Mouse (Mus musculus) ES-E14 (cell line): ENCODE data around the gene Rfx5. TPM values are rescaled to one million over a fixed set of nuclear protein-coding genes. Genes with fewer than 3 reads are reported as not detected.
"Not testable (repeated sequence)": the region's sequence is repeated elsewhere in the genome, so short reads cannot be mapped to it uniquely, and the experiment has no call there.

Experiments
- DNase-seq: peaks from one replicate; pipeline ENCODE4 v3.0.0-alpha.2; 2013; ENCODE audit warnings: low read depth, low spot score
- H3K27ac ChIP-seq: 2 replicates; pipeline ENCODE4 v1.5.1; 2012; ENCODE audit warnings: low read depth, mild to moderate bottlenecking, low read length, moderate library complexity, mixed read lengths; ENCODE audit not compliant: poor library complexity, insufficient read depth, severe bottlenecking
- H3K36me3 ChIP-seq: 2 replicates; pipeline ENCODE4 v1.6.1; 2012; ENCODE audit warnings: mild to moderate bottlenecking, low read length, moderate library complexity, mixed read lengths; ENCODE audit not compliant: control insufficient read depth, poor library complexity, insufficient read depth, severe bottlenecking
- H3K4me1 ChIP-seq, 2 experiments: fragments of 150-350 bp in 1 of 2; sonication (generic) in 1 of 2; 2 replicates each; pipeline ENCODE4 v1.6.1; 2012; ENCODE audit warnings: low read length in 2 of 2, mild to moderate bottlenecking in 1 of 2, mixed read lengths in 1 of 2; ENCODE audit not compliant: control insufficient read depth in 2 of 2, insufficient read depth in 2 of 2, poor library complexity in 1 of 2
- H3K4me3 ChIP-seq, 2 experiments: fragments of 150-350 bp in 1 of 2; sonication (generic) in 1 of 2; 2 replicates each; pipeline ENCODE4 v1.5.1; 2012; ENCODE audit warnings: low read length in 2 of 2, low read depth in 1 of 2, mild to moderate bottlenecking in 1 of 2, mixed read lengths in 1 of 2; ENCODE audit not compliant: insufficient read depth in 1 of 2, poor library complexity in 1 of 2, severe bottlenecking in 1 of 2
- H3K9ac ChIP-seq: 2 replicates; pipeline ENCODE4 v1.6.1; 2012; ENCODE audit warnings: low read depth, mild to moderate bottlenecking, low read length, mixed read lengths; ENCODE audit not compliant: poor library complexity, insufficient read depth, severe bottlenecking
- H3K9me3 ChIP-seq: fragments of 150-350 bp; sonication (generic); 2 replicates; pipeline ENCODE4 v1.6.1; 2012; ENCODE audit warnings: low read depth, mild to moderate bottlenecking, low read length; ENCODE audit not compliant: control insufficient read depth, insufficient read depth
- CHD2 ChIP-seq: IDR thresholded peaks from 2 replicates; pipeline ENCODE4 v1.6.1; 2014; ENCODE audit warnings: mild to moderate bottlenecking, low read depth, low read length, inconsistent platforms
- HCFC1 ChIP-seq: IDR thresholded peaks from 2 replicates; pipeline ENCODE4 v1.6.1; 2012; ENCODE audit warnings: low read length, inconsistent platforms, borderline replicate concordance; ENCODE audit not compliant: insufficient read depth
- MAFK ChIP-seq: IDR thresholded peaks from 2 replicates; pipeline ENCODE4 v1.6.1; 2014; ENCODE audit warnings: mild to moderate bottlenecking, low read depth, low read length, inconsistent platforms; ENCODE audit not compliant: insufficient read depth
- ZC3H11A ChIP-seq: IDR thresholded peaks from 2 replicates; pipeline ENCODE4 v1.6.1; 2012; ENCODE audit warnings: low read depth, mild to moderate bottlenecking, inconsistent platforms, low read length, borderline replicate concordance
- ZNF384 ChIP-seq: IDR thresholded peaks from 2 replicates; pipeline ENCODE4 v1.6.1; 2012; ENCODE audit warnings: low read depth, low read length, inconsistent platforms
- in situ Hi-C, 2 experiments: fragments of 600-800 bp; cut with MboI; formaldehyde crosslinking; loops; one replicate each; pipeline ENCODE4 v1.15.1; 2025; ENCODE audit warnings: low sequenced_read_pairs in 2 of 2, inconsistent platforms in 1 of 2; ENCODE audit not compliant: unreplicated experiment in 2 of 2
- total RNA-seq: library from RNA; depleted of rRNA; stranded (reverse); fragments of 300-350 nt; gene quantifications from 2 replicates; pipeline ENCODE4 v1.2.3, GENCODE M21; 2012

Gene Rfx5
- total RNA-seq, 1 experiment = 6.1 TPM

- peaks cover 2 to 9% of the 10 kb centered on the region in 2 experiments; a peak in 3 of 4 replicates for H3K4me1 ChIP-seq
- H3K27ac ChIP-seq = no peak overlapping the region
- H3K4me3 ChIP-seq = no peak overlapping the region
- H3K9me3 ChIP-seq = no peaks in the 10 kb centered on the region
- TF ChIP-seq CHD2 = no peak
- TF ChIP-seq HCFC1 = no peak
- H3K9ac ChIP-seq = no peak overlapping the region
- no peak for DNase-seq
- no peaks in the 10 kb centered on the region for H3K36me3 ChIP-seq
- in situ Hi-C loops = no loop called here
These were observed 32.8 kb upstream of the Rfx5 start for GRCm38 (mm10) chr3:94921104-94921503.

GRCm38 (mm10) chr3:94922333-94922732 is 31.5 kb upstream of the Rfx5 start:
- Histone ChIP-seq H3K9me3 (no peaks in the 10 kb centered on the region), H3K36me3 (no peaks in the 10 kb centered on the region), H3K27ac (no peak overlapping the region), H3K4me1 (peaks cover 2 to 9% of the 10 kb centered on the region in 2 experiments; a peak in 3 of 4 replicates), H3K4me3 (no peak overlapping the region), H3K9ac (no peak overlapping the region)
- DNase-seq = no peak
- TF ChIP-seq CHD2 (no peak), HCFC1 (no peak), MAFK (no peak), ZNF384 (no peak), ZC3H11A (no peak)
- in situ Hi-C loops = no loop called here

- in situ Hi-C loops = no loop called here
- no peak overlapping the region for H3K9ac ChIP-seq
- no peak for TF ChIP-seq ZNF384
- no peak for TF ChIP-seq ZC3H11A
- no peak for TF ChIP-seq CHD2
- no peak for TF ChIP-seq MAFK
- no peak for TF ChIP-seq HCFC1
These were observed 29.2 kb upstream of the Rfx5 start for GRCm38 (mm10) chr3:94924688-94925087.

GRCm38 (mm10) chr3:94926301-94926736 is 27.6 kb upstream of the Rfx5 start:
- H3K9me3 ChIP-seq, H3K36me3 ChIP-seq, DNase-seq, H3K4me3 ChIP-seq, H3K27ac ChIP-seq, H3K9ac ChIP-seq, in situ Hi-C loops, H3K4me1 ChIP-seq: not testable (repeated sequence)

More at GRCm38 (mm10) chr3:94924688-94925087, 29.2 kb upstream of the Rfx5 start:
- H3K9me3 ChIP-seq = no peaks in the 10 kb centered on the region
- DNase-seq = no peak
- no peak overlapping the region for H3K27ac ChIP-seq
- no peaks in the 10 kb centered on the region for H3K36me3 ChIP-seq
- peaks cover 0 to 2% of the 10 kb centered on the region in 2 experiments; a peak in 1 of 4 replicates for H3K4me1 ChIP-seq
- H3K4me3 ChIP-seq = no peak overlapping the region

GRCm38 (mm10) chr3:94928979-94929378 is 24.9 kb upstream of the Rfx5 start:
- H3K9ac ChIP-seq, H3K4me3 ChIP-seq, H3K36me3 ChIP-seq, DNase-seq, in situ Hi-C loops, H3K9me3 ChIP-seq, H3K27ac ChIP-seq: not testable (repeated sequence)
- H3K4me1 ChIP-seq = peaks cover 1 to 10% of the 10 kb centered on the region in 2 experiments; a peak in 2 of 4 replicates

- peaks cover 1 to 10% of the 10 kb centered on the region in 2 experiments; a peak in 2 of 4 replicates for H3K4me1 ChIP-seq
- DNase-seq, in situ Hi-C loops, H3K4me3 ChIP-seq, H3K36me3 ChIP-seq, H3K9ac ChIP-seq, H3K9me3 ChIP-seq, H3K27ac ChIP-seq: not testable (repeated sequence)
These were observed 23.2 kb upstream of the Rfx5 start for GRCm38 (mm10) chr3:94930386-94931266.

GRCm38 (mm10) chr3:94931427-94932082 is 22.3 kb upstream of the Rfx5 start:
- in situ Hi-C loops, H3K27ac ChIP-seq, H3K36me3 ChIP-seq, H3K4me3 ChIP-seq, H3K9me3 ChIP-seq, DNase-seq, H3K9ac ChIP-seq: not testable (repeated sequence)
- peaks cover 1 to 11% of the 10 kb centered on the region in 2 experiments; a peak in 2 of 4 replicates for H3K4me1 ChIP-seq
